Mouse (Mus musculus) heart, adult 18-20 months (tissue): ENCODE data around the gene Trir. TPM values are rescaled to one million over a fixed set of nuclear protein-coding genes. Genes with fewer than 3 reads are reported as not detected.

Experiments
- DNase-seq, 2 experiments: peaks; one replicate each; pipeline ENCODE4 v3.0.0; 2021 to 2022; ENCODE audit warnings: mixed read lengths in 1 of 2
- long read RNA-seq, 2 experiments: library from polyadenylated mRNA; stranded (forward); transcript quantifications; one replicate each; pipeline ENCODE4 v2.0.0; 2021
- total RNA-seq, 2 experiments: library from RNA; stranded (reverse); gene quantifications; 2 replicates each; pipeline ENCODE4 v1.2.3; 2021

Trir gene
- 10 to 100 TPM; 84.5 to 87.7 TPM for total RNA-seq
- long read RNA-seq, experiment 1, transcript Trir-201 (3 exons, 902 nt) = major isoform, 32 of 45 reads
- long read RNA-seq, experiment 1, partial matches to known transcripts = 9 of 45 reads
- long read RNA-seq, experiment 1, other reads (novel, unspliced or antisense) = 4 of 45 reads
- long read RNA-seq, experiment 2, transcript Trir-201 (3 exons, 902 nt) = major isoform, 25 of 34 reads
- long read RNA-seq, experiment 2, partial matches to known transcripts = 5 of 34 reads
- long read RNA-seq, experiment 2, other reads (novel, unspliced or antisense) = 4 of 34 reads

- DNase-seq = peak; percentile 98 to 99
These were observed at the start of gene Trir for GRCm38 (mm10) chr8:85026670-85027515. Gene Trir, plus strand, starts transcription at chr8:85026823.

GRCm38 (mm10) chr8:84977435-84978247 lies 49.0 kb upstream of the Trir start:
- DNase-seq = peak; percentile 83 to 86

- DNase-seq = peak; percentile 98 to 99
These were observed 48.2 kb upstream of the Trir start, which contains the start of gene Junb for GRCm38 (mm10) chr8:84978248-84978940. Gene Junb, minus strand, starts transcription at chr8:84978718.

GRCm38 (mm10) chr8:84979599-84980421 lies 46.8 kb upstream of the Trir start:
- DNase-seq = peak; percentile 95 to 97

- DNase-seq = peak; percentile 87 to 89
These were observed 45.8 kb upstream of the Trir start for GRCm38 (mm10) chr8:84980622-84981358.

GRCm38 (mm10) chr8:84981644-84982498 lies 44.8 kb upstream of the Trir start:
- DNase-seq = no peak

- DNase-seq = peak in 1 of 2 experiments; percentile 31
These were observed 44.1 kb upstream of the Trir start for GRCm38 (mm10) chr8:84982499-84983011.

- peak in 1 of 2 experiments; percentile 68 for DNase-seq
These were observed 42.2 kb upstream of the Trir start for GRCm38 (mm10) chr8:84984294-84985048.

GRCm38 (mm10) chr8:84985049-84985683 lies 41.5 kb upstream of the Trir start:
- DNase-seq = no peak

- peak; percentile 91 to 95 for DNase-seq
These were observed 40.8 kb upstream of the Trir start for GRCm38 (mm10) chr8:84985684-84986378.

GRCm38 (mm10) chr8:84986379-84986945 lies 40.2 kb upstream of the Trir start:
- DNase-seq = no peak

- no peak for DNase-seq
These were observed 39.2 kb upstream of the Trir start for GRCm38 (mm10) chr8:84987388-84987787.

GRCm38 (mm10) chr8:84987903-84988302 lies 38.7 kb upstream of the Trir start:
- DNase-seq = peak; percentile 57 to 71

GRCm38 (mm10) chr8:84989311-84989731 lies 37.3 kb upstream of the Trir start:
- peak; percentile 79 to 80 for DNase-seq

GRCm38 (mm10) chr8:84989810-84990209 lies 36.8 kb upstream of the Trir start:
- DNase-seq = peak; percentile 95 to 99

- DNase-seq = peak; percentile 98 to 99
These were observed 36.3 kb upstream of the Trir start, which contains the start of gene Hook2 for GRCm38 (mm10) chr8:84990349-84990748. Gene Hook2, plus strand, starts transcription at chr8:84990603.
